Mouse (Mus musculus) lung, postnatal 25 days (tissue): ENCODE results near the gene Tas1r2.

Experiments
- DNase-seq: peaks from one replicate; pipeline ENCODE4 v3.0.0; 2022; ENCODE audit warnings: low spot score

Tas1r2 gene

DNA sequence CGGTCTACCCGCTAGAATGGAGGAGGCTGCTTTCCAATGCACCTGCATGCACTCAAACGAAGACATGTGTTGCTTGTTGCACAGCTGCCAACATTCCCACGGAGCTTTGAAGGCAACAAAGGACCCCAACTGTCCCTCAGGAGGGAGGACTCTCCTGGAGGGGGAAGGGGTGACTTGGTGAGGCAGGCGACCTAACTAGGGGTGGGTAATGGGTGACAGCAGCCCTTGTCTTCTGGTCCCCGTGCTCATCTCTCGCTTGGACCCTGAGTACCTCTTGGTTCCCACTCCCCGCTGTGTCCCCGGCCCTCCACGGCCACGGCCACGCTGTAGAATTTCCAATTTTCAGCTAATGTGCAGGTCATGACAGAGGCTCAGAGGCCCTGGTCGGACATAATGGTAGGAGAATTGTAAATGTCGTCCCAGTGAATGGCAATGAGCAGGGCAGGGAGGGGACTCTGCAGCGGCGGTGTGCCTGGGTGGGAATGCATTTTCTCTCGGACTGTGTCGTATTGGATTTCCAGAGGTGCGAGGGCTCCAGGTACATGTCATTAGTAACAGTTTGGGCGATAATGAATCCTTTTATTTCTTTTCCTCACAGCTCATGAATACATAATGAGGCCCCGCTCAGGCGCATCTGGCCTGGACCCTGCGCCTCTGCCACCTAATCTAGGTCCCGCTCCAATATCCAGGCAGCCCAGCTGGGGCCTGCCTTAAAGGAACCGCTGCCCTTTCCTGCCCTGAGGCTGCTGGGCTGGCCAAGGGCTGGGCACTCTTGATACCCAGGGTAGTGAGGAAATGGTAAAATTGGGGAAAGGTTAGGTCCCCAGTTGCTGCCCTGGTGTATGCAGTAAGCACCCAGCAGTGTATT, 57.4 kb downstream of the Tas1r2 start:
- no peak for DNase-seq

- no peak for DNase-seq
Observed at GRCm38 (mm10) chr4:139715241-139715932, 62.0 kb downstream of the Tas1r2 start.

GRCm38 (mm10) chr4:139716477-139717169, 63.3 kb downstream of the Tas1r2 start:
- no peak for DNase-seq

DNA sequence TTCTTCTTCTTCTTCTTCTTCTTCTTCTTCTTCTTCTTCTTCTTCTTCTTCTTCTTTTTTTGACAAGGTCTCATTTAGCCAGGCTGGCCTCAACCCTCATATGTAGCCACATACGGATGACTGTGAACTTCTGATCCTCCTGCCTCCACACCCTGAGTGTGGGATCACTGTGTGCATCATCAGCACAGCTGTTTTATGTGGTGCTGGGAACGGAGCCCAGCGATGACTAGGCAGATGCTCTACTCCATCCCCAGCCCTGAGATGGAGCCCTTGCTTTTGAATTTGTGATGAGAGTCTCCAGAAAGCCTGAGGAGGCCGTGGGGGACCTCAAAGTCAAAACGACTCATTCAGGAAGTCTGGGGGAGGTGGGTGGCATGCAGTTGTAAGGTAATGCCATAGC, 65.6 kb downstream of the Tas1r2 start:
- no peak for DNase-seq
